In the genomic region with DNA sequence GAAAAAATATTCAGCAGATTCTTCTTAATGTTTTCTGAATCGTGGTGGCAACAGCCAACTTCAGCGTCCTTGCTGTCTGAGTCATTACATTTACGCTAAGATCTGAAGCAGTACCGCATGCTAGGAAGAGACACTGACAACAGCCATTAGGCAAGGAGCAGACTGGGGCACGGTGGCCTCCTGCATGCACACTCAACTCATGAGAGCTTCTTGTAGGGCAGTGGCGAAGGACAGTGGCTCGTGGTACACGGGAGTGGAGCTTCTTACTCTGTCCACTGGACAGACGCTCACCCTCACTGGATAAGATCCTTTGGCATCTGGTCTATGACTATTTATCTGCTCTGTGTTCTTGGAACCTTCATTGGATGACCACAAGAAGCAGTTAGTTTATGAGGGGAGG, we compare ENCODE assay signal across 42 mouse cellular contexts. TPM values are rescaled to one million over a fixed set of nuclear protein-coding genes. Genes with fewer than 3 reads are reported as not detected.
"Had no signal": no experiment of that assay in that cellular context is flagged by ENCODE, and none has a peak within 500 bp of the region (broad histone marks: within the 10 kb centered on the region; RNA-seq: fewer than 3 reads in every experiment).

No protein-coding gene starts in this region.

- H3K4me3 ChIP-seq: heart, embryonic 10.5 days; heart, embryonic 12.5 days; hindbrain, embryonic 13.5 days; hindbrain, embryonic 15.5 days; limb, embryonic 13.5 days; limb, embryonic 15.5 days; liver, embryonic 12.5 days had no signal

- H3K9me3 ChIP-seq: heart, embryonic 10.5 days; heart, embryonic 12.5 days; hindbrain, embryonic 13.5 days; hindbrain, embryonic 15.5 days; limb, embryonic 13.5 days; limb, embryonic 15.5 days; liver, embryonic 12.5 days had no signal

- H3K4me2 ChIP-seq: heart, embryonic 12.5 days; hindbrain, embryonic 13.5 days; hindbrain, embryonic 15.5 days; limb, embryonic 13.5 days; limb, embryonic 15.5 days; liver, embryonic 12.5 days had no signal

- H3K9ac ChIP-seq: forebrain, postnatal 0 days; heart, embryonic 12.5 days; hindbrain, embryonic 13.5 days; hindbrain, embryonic 15.5 days; limb, embryonic 13.5 days; limb, embryonic 15.5 days; liver, embryonic 12.5 days; liver, embryonic 14.5 days had no signal

- H3K27ac ChIP-seq: heart, embryonic 10.5 days; hindbrain, embryonic 13.5 days; hindbrain, embryonic 15.5 days; hindbrain, postnatal 0 days; kidney, postnatal 0 days; limb, embryonic 13.5 days; limb, embryonic 15.5 days; liver, embryonic 12.5 days; liver, embryonic 14.5 days had no signal

- H3K4me1 ChIP-seq: heart, embryonic 12.5 days; hindbrain, embryonic 13.5 days; hindbrain, embryonic 15.5 days had no signal

- H3K36me3 ChIP-seq: hindbrain, embryonic 13.5 days; hindbrain, embryonic 15.5 days had no signal

- H3K27me3 ChIP-seq: heart, embryonic 12.5 days; hindbrain, embryonic 15.5 days; limb, embryonic 13.5 days; limb, embryonic 15.5 days; liver, embryonic 12.5 days had no signal

- DNase-seq: forebrain, postnatal 0 days; gastrocnemius, postnatal 14 days; gastrocnemius, postnatal 36 days; heart, adult 18-20 months; heart, postnatal 10 days; heart, postnatal 36 days; kidney, adult 18-20 months; kidney, adult 9 months; kidney, postnatal 25 days; layer of hippocampus, adult 9-11 months; layer of hippocampus, postnatal 36 days; left cerebral cortex, postnatal 4 days had no signal

- ATAC-seq: forebrain, postnatal 0 days; hindbrain, postnatal 0 days; intestine, embryonic 16.5 days; liver, embryonic 12.5 days had no signal

RNA-seq across cellular contexts. Expression of a gene that starts 18.8 kb away (rescaled TPM):
- total RNA-seq: forebrain, postnatal 0 days; gastrocnemius, adult 18-20 months; gastrocnemius, adult 8-10 months; gastrocnemius, postnatal 14 days; gastrocnemius, postnatal 36 days; heart, adult 18-20 months; heart, adult 8-10 months; heart, postnatal 10 days; heart, postnatal 36 days; hematopoietic stem cell, adult 5-6 weeks; hindbrain, postnatal 0 days; layer of hippocampus, adult 18-20 months; layer of hippocampus, adult 8-10 months; layer of hippocampus, postnatal 14 days; layer of hippocampus, postnatal 36 days; left cerebral cortex, adult 18-20 months; left cerebral cortex, adult 8-10 months; left cerebral cortex, postnatal 10 days; left cerebral cortex, postnatal 25 days; left cerebral cortex, postnatal 4 days; liver, adult 2 months had no signal
- polyA plus RNA-seq: gonadal fat pad, adult 2 months; heart, embryonic 10.5 days; heart, embryonic 12.5 days; heart, embryonic 14.5 days; hindbrain, embryonic 11.5 days; hindbrain, embryonic 13.5 days; hindbrain, postnatal 0 days; kidney, postnatal 0 days; limb, embryonic 11.5 days; limb, embryonic 13.5 days; limb, embryonic 15.5 days; liver, adult 2 months; liver, embryonic 12.5 days; liver, embryonic 14.5 days had no signal

RNA-seq across cellular contexts. Expression of a gene that starts 45.3 kb away (rescaled TPM):
- total RNA-seq: forebrain, postnatal 0 days; gastrocnemius, adult 8-10 months; gastrocnemius, postnatal 14 days; gastrocnemius, postnatal 36 days; heart, adult 18-20 months; heart, adult 8-10 months; heart, postnatal 10 days; heart, postnatal 36 days; hematopoietic stem cell, adult 5-6 weeks; hindbrain, postnatal 0 days; layer of hippocampus, adult 18-20 months; layer of hippocampus, adult 8-10 months; layer of hippocampus, postnatal 14 days; layer of hippocampus, postnatal 36 days; left cerebral cortex, adult 18-20 months; left cerebral cortex, adult 8-10 months; left cerebral cortex, postnatal 10 days; left cerebral cortex, postnatal 25 days; left cerebral cortex, postnatal 4 days; liver, adult 2 months had no signal
- polyA plus RNA-seq: forebrain, postnatal 0 days; gonadal fat pad, adult 2 months; heart, embryonic 10.5 days; heart, embryonic 12.5 days; heart, embryonic 14.5 days; heart, embryonic 16.5 days; hindbrain, embryonic 11.5 days; hindbrain, embryonic 13.5 days; hindbrain, embryonic 15.5 days; hindbrain, postnatal 0 days; intestine, embryonic 14.5 days; intestine, embryonic 16.5 days; kidney, postnatal 0 days; large intestine, adult 2 months; limb, embryonic 11.5 days; limb, embryonic 13.5 days; liver, adult 2 months; liver, embryonic 12.5 days; liver, embryonic 14.5 days had no signal

RNA-seq across cellular contexts. Expression of a gene that starts 45.8 kb away (rescaled TPM):
- total RNA-seq: gastrocnemius, adult 18-20 months; gastrocnemius, adult 8-10 months; gastrocnemius, postnatal 14 days; gastrocnemius, postnatal 36 days; heart, adult 18-20 months; heart, adult 8-10 months; heart, postnatal 10 days; heart, postnatal 36 days; hematopoietic stem cell, adult 5-6 weeks; hindbrain, postnatal 0 days; layer of hippocampus, adult 18-20 months; layer of hippocampus, adult 8-10 months; layer of hippocampus, postnatal 14 days; layer of hippocampus, postnatal 36 days; left cerebral cortex, postnatal 10 days; liver, adult 2 months had no signal
- polyA plus RNA-seq: gonadal fat pad, adult 2 months; heart, embryonic 10.5 days; heart, embryonic 12.5 days; heart, embryonic 14.5 days; heart, embryonic 16.5 days; hindbrain, embryonic 11.5 days; hindbrain, embryonic 13.5 days; hindbrain, embryonic 15.5 days; kidney, postnatal 0 days; limb, embryonic 11.5 days; limb, embryonic 15.5 days; liver, adult 2 months; liver, embryonic 12.5 days; liver, embryonic 14.5 days had no signal
